Mouse (Mus musculus) heart, postnatal 10 days (tissue): Measurements from ENCODE around the gene Gm2a. TPM values are rescaled to one million over a fixed set of nuclear protein-coding genes. Genes with fewer than 3 reads are reported as not detected.

Experiments used
- DNase-seq, 2 experiments: peaks; one replicate each; pipeline ENCODE4 v3.0.0; 2021
- intact Hi-C: fragments of 180-260 bp; cut with DNase I; formaldehyde crosslinking; loops from one replicate; pipeline ENCODE4 v1.15.1; 2025
- total RNA-seq, 2 experiments: library from RNA; stranded (reverse); gene quantifications; 2 replicates each; pipeline ENCODE4 v1.2.3; 2021

Gene Gm2a
- total RNA-seq, 2 experiments from 2014 or later: 12.7 to 13.5 TPM

DNA sequence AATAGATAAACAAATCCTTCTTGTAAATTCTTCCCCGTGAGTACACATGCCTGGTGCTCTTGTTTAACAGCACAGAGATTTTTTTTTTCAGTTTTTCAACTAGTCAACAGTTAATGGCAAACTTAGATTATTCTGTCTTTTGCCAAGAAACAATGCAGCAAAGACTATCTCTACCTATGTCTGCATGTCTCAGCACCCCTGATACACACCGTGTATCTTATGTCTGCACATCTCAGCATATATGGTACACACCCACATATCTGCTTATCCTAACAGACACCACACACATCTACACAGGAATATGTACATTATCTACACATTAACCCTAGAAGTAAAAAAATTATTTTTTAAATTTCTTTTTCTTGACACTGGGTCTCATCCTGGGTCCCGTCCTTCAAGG lies 28.7 kb downstream of the Gm2a start:
- intact Hi-C loops: no loop called here
- no peak for DNase-seq

DNA sequence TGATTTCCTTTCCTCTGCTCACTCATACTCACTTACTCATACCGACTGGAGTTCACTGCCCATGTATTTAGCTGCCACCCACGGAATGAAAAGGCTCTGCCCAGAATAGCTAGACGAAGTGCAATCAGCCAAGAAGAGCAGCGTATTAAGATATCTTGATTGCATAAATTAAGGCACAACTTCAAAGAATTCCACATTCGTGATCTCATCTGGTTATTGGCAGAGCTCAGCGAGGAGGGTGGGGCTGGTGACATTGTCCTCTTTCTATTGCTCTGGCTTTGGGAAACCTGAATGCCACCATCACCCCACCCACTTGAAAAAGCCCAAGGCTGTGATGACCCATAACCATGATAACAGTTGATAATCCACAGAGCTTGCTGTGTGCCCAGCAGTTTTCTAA lies 30.0 kb downstream of the Gm2a start:
- intact Hi-C loops: no loop called here
- DNase-seq: no peak

DNA sequence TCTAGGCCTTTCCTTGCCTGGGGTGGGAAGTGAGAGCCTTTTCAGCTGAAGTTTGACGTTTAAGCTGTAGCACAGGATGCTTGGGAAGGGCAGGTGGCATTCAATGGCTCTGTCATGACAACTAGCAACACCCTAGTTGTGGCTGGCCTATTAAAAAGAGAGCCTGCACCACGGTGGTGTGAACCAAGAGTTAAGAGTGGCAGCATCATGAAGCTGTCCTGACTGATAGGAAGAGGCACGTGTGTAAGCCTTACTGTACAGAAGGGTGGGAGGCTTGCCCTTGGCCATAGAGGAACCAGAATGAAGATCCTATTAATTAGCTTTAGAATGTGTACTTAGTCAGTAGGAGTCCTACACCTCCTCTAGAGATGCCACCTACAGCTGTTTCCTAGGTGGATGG lies 30.5 kb downstream of the Gm2a start:
- intact Hi-C loops: no loop called here

DNA sequence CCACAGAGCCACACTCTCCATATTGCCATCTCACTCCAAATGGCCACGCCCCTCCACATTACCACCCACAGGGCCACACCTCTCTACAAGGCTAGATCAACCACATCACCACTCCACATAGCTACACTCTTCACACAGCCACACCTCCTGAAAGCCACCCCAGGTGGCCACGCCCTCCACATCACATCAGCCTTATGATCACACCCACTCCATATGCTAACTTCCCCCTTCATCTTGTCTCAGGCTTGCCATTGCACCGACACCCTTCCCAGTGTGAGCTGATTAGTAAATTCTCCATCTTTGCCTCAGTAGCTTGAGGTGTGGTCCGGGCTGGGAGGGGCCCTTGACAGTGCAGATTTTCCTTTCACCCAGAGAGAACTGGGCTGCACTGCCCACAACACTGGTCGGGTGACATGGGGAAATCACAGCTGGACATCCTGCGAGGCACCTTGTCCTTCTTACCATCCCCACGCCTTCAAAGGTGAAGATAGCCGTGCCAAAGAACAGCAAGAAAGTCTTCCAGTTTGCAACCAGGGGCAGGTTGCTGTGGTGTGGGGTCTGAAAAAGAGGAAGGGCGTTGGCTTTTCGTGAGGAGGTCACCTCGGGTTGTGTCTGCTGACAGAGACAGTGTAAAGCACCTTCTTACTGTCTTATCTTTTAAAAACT lies 33.3 kb downstream of the Gm2a start:
- DNase-seq: no peak
- intact Hi-C loops: no loop called here

More for the DNA sequence above, 30.5 kb downstream of the Gm2a start:
- DNase-seq: no peak

DNA sequence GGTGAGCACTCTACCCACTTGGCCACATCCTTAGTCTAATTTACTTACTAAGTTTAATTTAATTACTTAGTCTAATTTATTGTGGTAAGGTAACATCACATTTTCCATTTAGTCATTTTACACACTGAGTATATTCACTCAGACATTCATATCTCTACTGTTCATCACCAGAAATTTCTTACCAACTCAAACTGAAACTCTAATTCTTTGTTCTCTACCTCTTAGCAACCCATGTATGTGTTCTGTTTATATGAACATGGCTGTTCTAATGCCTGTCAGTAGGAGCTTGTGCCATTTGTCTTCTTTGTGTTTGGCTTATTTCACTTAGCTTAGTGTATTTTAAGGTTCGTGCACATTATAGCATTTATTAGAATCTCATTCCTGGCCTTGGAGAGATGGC lies 34.0 kb downstream of the Gm2a start:
- DNase-seq: no peak
- intact Hi-C loops: no loop called here

DNA sequence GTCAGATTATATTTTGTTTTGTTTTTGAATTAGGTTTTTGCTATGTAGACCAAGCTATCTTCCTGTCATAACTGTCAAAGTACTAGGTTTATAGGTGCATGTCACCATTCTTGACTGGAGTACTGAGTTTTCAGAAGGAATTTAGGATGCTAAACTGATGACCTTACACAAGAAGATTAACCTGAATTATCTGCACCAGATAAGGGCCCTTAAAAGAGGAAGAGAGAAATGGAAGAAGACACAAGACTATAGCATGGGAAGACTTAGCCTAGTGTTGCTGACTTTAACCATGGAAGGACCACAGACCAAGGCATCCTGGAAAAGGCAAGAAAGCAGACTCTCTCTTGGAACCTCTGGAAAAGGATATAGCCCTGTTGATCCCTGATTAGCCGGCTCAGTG lies 35.3 kb downstream of the Gm2a start:
- DNase-seq: no peak
- intact Hi-C loops: no loop called here

DNA sequence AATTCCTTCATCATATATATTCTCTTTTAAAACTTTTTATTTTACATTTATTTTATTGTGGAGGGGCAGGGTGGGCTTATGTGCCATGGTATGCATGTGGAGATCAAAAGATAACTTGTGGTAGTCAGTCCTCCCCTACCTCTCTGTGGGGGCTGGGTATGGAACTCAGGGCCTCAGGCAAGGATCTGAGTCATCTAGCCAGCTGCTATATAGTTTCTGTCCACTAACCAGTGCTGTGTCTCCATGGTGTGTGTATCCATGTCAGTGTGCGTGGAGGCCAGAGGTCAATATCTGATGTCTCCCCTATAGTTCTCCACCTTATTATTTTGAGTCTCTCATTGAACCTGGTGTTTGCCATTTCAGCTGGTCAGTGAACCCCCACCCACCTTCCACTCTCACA lies 36.5 kb downstream of the Gm2a start:
- intact Hi-C loops: no loop called here
- no peak for DNase-seq

DNA sequence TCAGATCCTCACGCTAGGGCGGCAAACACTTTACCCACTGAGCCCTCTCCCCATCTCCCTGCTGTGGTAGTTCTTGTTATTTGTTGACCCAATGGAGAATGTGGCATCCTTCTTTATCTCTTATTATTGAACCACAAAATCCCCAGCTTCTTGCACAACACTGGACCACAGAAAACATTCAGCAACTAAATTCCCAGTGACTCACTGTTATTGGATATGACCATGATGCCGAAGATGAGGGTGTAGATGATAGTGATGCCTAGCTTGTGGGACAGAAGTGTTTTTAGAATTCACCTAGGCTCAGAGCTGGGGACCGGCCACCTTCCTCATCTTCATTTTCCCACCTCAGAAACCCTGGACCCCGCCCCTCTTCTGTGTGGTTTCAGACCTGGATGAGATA lies 37.0 kb downstream of the Gm2a start:
- intact Hi-C loops: no loop called here
- DNase-seq: no peak

DNA sequence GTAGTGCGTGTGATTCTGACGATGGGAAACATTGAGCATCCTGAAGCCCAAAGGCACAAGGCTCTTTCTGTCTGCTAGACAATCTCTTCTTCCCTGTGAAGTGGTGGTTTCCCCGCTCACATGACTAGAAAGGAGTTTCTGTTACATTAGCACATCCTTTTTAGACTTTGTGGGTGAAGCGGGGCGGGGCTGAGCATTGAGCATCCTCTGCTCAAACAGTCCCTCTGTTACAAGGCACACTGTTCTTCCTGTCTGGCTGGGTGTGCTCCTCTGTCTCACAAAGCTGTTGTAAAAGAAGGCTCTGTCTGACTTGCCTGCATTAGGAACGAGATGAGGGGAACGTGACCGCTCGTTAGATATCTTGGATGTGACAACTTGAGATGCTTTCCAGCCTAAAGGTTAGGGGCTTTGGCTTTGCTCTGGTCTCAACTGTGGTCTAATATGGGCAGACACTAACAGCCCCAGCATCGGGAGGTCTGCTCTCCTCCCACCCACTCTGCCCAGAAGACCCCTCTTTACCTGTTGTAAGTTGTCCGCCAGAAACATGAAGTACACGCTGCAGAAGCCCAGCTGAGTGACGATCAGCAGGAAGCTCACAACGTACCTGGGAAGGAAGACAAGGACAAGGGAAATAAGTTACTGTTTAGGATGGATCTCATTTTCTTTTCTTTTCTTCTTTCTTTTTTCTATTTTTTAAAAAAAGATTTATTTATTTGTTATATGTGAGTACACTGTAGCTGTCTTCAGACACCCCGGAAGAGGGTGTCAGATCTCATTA lies 39.0 kb downstream of the Gm2a start:
- no peak for DNase-seq
- intact Hi-C loops: no loop called here

DNA sequence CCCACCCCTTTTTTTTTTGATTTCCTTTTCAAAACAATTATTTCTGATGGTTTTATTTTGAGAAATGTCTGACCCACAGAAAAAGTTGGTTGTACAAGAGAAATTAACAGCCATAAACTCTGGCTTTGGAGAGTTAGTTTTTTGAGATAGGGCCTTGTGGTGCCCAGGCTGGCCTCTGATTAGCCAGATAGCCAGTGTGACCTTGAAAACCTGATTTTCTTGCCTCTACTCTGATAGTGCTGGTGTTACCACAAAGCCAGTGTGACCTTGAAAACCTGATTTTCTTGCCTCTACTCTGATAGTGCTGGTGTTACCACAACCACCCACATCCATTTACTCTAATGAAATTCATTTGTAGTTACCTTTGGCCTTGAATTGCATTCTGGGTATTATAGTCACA lies 39.7 kb downstream of the Gm2a start:
- intact Hi-C loops: no loop called here
- DNase-seq: no peak

DNA sequence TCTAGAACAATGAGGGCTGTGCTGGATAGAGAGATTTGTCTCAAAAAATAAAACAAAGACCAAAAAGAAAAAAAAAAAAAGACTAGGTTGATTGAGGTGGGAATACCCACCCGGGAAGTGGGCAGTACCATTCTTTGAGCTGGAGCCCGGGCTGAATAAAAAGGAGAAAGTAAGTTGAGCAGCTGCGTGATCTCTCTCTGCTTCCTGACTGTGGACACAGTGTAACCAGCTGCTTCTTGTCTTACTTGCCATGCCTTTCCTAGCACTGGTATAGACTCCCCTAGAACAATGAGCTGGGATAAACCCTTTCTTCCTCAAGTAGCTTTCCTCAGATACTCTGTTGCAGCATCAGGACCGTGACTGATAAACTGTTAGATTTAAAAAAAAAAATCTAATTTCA lies 43.6 kb downstream of the Gm2a start:
- intact Hi-C loops: no loop called here
- no peak for DNase-seq

DNA sequence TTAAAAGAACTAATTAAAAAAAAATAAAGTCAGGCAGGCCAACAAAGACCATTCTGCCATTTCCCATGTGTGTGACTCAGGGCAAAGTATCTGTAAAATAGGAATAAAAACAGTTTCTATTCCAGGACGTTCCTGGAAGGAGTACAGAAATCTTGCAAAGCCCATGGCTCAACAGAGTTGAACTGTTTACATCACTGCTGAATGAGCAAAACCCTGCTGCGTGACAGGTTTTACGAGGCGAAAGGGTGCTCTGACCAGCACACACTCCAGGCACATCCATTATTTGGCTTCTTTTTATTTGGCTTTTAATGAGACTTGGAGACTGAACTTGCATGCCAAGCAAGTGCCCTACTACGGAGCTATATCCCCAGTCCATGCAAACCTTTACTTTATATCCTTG lies 46.1 kb downstream of the Gm2a start:
- no peak for DNase-seq
- intact Hi-C loops: no loop called here

DNA sequence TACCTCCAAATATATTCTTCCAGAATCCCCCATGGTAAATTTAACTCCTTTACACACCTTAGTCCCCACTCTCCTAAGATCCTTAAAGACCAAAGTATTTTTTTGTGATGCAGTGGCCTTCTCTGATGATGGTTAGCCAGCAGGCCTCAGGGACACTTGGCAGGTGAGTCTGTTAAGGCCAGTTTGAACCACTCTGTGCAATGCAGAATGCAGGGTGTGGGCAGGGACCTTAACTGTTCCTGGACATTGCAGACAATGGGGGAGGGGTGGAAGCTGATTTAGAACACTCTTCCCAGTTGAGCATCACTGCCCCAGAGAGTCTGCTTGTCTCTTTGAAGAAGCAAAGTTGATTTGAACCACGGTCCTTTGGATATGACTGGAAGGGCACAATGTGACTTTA lies 48.9 kb downstream of the Gm2a start:
- no peak for DNase-seq
- intact Hi-C loops: no loop called here

DNA sequence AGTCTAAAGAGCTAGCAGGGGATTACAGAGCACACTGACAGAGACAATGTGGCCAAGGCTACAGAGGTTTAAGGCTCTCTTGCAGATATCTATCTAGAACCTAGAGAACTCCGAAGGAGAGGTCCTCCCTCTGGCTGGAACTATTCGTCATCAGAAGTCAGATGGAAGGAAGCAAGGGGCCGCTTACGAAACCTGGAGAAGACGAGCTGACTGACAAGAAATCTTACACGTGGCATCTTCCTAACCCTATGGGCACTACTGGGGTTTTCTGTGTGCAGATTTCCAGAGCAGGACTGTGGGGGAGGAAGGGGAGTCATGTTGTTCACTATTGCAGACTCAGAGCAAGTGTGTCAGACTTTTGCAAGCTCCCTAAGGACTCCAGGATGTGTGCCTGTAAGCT lies 49.5 kb downstream of the Gm2a start:
- intact Hi-C loops: no loop called here

DNA sequence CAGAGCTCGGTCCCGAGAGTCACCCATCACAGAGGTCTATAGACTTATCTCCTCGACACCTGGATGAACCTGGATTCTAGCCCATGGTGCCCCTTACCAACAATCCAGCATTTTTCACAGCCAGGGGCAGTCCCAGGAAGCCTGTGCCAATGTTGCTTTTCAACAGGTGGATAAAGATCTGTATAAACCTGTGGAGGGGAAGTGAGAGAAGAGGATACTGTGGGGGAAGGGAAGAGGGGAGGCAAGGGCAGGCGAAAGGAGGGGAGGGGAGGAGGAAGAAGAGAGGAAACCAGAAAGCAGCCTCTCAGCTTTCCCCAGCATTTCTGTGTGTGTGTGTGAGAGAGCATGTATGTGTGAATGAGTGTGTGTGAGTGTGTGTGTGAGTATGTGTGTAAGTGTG lies 50.5 kb downstream of the Gm2a start:
- DNase-seq: no peak
- intact Hi-C loops: no loop called here

More for the DNA sequence above, 49.5 kb downstream of the Gm2a start:
- no peak for DNase-seq

DNA sequence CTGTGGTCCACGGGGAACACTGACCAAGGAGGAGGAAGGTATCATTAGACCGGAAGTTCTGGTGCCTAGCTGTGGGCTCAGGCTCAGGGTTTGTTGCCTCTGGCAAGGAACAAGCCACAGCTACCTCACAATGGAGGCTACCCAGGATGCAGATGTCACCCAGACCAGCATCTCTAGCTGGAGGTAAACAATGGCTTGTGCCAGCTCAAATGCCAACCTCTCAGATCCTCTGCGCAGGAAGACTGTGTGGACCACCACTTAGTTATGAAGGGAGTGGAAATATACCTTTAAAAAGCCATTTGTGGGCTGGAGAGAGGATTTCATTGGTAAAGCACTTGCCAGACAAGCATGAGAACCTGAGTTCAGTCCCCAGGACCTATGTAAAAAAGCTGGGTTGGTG lies 53.7 kb downstream of the Gm2a start, which contains the start of gene Slc36a3:
Slc36a3 (minus strand) TSS at position 101 of the 400 bp plus-strand sequence.
- intact Hi-C loops: loop anchor here (10.0 kb wide), 1 partner anchor 267 kb away; no protein-coding TSS in a partner anchor
- no peak for DNase-seq

DNA sequence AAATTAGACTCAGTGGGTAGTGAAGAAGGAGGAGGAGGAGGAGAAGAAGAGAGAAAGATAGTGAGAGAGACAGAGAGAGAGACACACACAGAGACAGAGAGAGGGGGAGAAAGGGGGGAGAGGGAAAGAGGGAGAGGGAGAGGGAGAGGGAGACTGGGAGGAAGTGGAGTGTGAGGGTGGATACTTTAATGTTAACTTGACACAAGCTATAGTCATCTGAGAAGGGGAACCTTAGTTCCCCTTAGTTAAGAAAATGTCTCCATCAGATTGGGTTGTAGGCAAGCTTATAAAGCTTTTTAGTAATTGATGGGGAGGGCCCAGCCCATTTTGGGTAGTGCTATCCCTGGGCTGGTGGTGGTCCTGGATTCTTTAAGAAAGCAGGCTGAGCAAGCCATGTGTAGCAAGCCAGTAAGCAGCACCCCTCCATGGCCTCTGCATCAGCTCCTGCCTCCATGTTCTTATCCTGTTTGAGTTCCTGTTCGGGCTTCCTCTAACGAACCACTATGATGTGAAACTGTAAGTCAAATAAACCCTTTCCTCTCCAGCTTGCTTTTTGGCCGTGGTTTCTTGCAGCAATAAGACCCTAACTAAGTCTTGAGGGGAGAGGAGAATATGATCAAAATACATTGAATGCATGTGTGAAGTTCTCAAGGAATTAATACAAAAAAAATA lies 56.6 kb downstream of the Gm2a start:
- intact Hi-C loops: loop anchor here (5.0 to 10.0 kb wide), 4 partner anchors 57 to 270 kb away; partner anchors contain the start of gene Gm2a
- no peak for DNase-seq

DNA sequence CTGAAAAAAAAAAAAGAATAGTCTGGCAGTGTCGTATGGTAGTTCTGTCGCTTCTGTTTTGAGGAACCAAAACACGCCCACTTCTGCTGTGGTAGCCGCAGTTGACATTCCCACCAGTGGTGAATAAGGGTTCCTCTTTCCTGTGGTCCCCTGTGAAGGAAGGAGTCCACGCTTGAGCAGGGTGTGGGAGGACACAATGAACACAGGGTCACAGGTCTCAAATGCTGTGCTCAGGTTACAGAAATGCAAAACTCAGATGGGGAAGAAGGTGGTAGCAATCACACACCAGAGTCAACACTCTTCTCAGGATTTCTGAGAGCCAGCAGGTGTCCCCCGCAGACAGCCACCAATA lies 57.1 kb downstream of the Gm2a start:
- intact Hi-C loops: loop anchor here (5.0 to 10.0 kb wide), 4 partner anchors 58 to 270 kb away; partner anchors contain the start of gene Gm2a
- DNase-seq: peak; percentile 14

DNA sequence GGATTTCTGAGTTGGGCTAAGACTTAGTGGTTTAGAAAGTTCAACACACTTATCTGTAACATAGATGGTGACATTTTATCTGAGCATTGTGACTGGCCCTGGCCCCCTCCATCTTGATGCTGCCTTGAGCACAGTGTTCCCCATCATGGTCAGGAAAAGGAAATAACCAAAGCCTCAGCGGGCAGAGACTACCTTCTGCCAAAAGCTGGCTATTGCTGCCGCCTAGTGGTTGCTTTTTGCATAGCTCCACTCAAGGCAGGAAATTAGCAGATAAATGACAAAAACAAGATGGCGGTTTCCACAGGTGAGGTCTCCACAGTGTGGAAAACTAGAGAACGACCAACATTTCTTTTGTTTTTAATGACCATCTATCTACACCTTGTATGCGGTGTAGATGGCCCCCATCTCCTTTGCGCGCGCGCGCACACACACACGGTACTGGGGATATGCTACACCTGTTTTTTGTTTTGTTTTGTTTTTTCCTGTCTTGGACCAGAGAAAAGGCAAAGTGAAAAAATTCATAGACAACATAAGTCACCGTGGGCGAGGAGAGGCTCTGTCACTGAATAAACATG lies 61.0 kb downstream of the Gm2a start:
- DNase-seq: peak; percentile 86 to 91
- intact Hi-C loops: loop anchor here (1.0 to 10.0 kb wide), 5 partner anchors 62 to 274 kb away; partner anchors contain the start of gene Gm2a
